Mouse (Mus musculus) midbrain, embryonic 11.5 days (tissue): Measurements from ENCODE around the gene Erg. TPM values are rescaled to one million over a fixed set of nuclear protein-coding genes. Genes with fewer than 3 reads are reported as not detected.

Experiments used
- ATAC-seq: fragments of 200-750 bp; cut with Nextera tagmentation; 2 replicates; pipeline ENCODE4 v1.8.0; 2017; ENCODE audit warnings: moderate TSS enrichment, moderate library complexity; ENCODE audit not compliant: low FRiP score
- DNase-seq: peaks from one replicate; pipeline ENCODE4 v3.0.0; 2015; ENCODE audit warnings: low spot score; ENCODE audit errors: missing footprints
- H3K27ac ChIP-seq: fragments of 300-500 bp; sonication (generic); 2 replicates; pipeline ENCODE4 v1.5.1; 2014; ENCODE audit warnings: low read depth, low read length
- H3K27me3 ChIP-seq: fragments of 300-500 bp; sonication (generic); 2 replicates; pipeline ENCODE4 v1.6.1; 2014; ENCODE audit warnings: mild to moderate bottlenecking, low read length, moderate library complexity, mixed read lengths; ENCODE audit not compliant: control insufficient read depth, insufficient read depth
- H3K36me3 ChIP-seq: fragments of 300-500 bp; sonication (generic); 2 replicates; pipeline ENCODE4 v1.6.1; 2014; ENCODE audit warnings: mild to moderate bottlenecking, low read length, moderate library complexity, mixed read lengths; ENCODE audit not compliant: control insufficient read depth, insufficient read depth
- H3K4me1 ChIP-seq: fragments of 300-500 bp; sonication (generic); 2 replicates; pipeline ENCODE4 v1.6.1; 2014; ENCODE audit warnings: low read length; ENCODE audit not compliant: control insufficient read depth, insufficient read depth
- H3K4me2 ChIP-seq: fragments of 300-500 bp; sonication (generic); 2 replicates; pipeline ENCODE4 v1.6.1; 2014; ENCODE audit warnings: mild to moderate bottlenecking, moderate library complexity
- H3K4me3 ChIP-seq: fragments of 300-500 bp; sonication (generic); 2 replicates; pipeline ENCODE4 v1.5.1; 2014; ENCODE audit warnings: low read depth, low read length
- H3K9ac ChIP-seq: fragments of 300-500 bp; sonication (generic); 2 replicates; pipeline ENCODE4 v1.6.1; 2014; ENCODE audit warnings: low read length
- H3K9me3 ChIP-seq: fragments of 300-500 bp; sonication (generic); 2 replicates; pipeline ENCODE4 v1.6.1; 2016; ENCODE audit warnings: low read length; ENCODE audit not compliant: control insufficient read depth
- WGBS: fragments of 180-500 bp; shearing (Covaris S2); extraction: QIAGEN DNeasy Blood & Tissue Kit; methylation state at CpG from one replicate; pipeline ENCODE4 v1.1.7; 2014; 5-methylcytosine and 5-hydroxymethylcytosine counted together
- polyA plus RNA-seq: library from polyadenylated mRNA; unstranded; fragments of >200 nt; fragmentation: Nextera tagmentation; extraction: Ambion mirVana; gene quantifications from 2 replicates; pipeline ENCODE4 v1.2.1, GENCODE M21; 2014

Erg gene
- polyA plus RNA-seq, 1 experiment from 2014 or later, result 1.1 TPM

- Histone ChIP-seq H3K27me3 (no peaks in the 10 kb centered on the region), H3K4me2 (no peak overlapping the region), H3K9me3 (no peaks in the 10 kb centered on the region), H3K27ac (no peak overlapping the region), H3K36me3 (no peaks in the 10 kb centered on the region), H3K4me3 (no peak overlapping the region), H3K4me1 (no peaks in the 10 kb centered on the region), H3K9ac (no peak overlapping the region)
- 67% methylated on average over 4 of the region's 4 CpGs for WGBS
- ATAC-seq, result no peak
- DNase-seq, result no peak
Measured at GRCm38 (mm10) chr16:95436051-95436450, 150.3 kb downstream of the Erg start.

GRCm38 (mm10) chr16:95434434-95434833, 152.0 kb downstream of the Erg start:
- no peaks in the 10 kb centered on the region for H3K4me1 ChIP-seq
- DNase-seq, result no peak
- WGBS, result 91% methylated on average over 8 of the region's 8 CpGs
- no peak overlapping the region for H3K4me2 ChIP-seq
- H3K27ac ChIP-seq, result no peak overlapping the region
- H3K36me3 ChIP-seq, result no peaks in the 10 kb centered on the region
- H3K27me3 ChIP-seq, result no peaks in the 10 kb centered on the region
- H3K9ac ChIP-seq, result no peak overlapping the region
- no peak for ATAC-seq
- H3K9me3 ChIP-seq, result no peaks in the 10 kb centered on the region
- no peak overlapping the region for H3K4me3 ChIP-seq

- H3K4me2 ChIP-seq, result no peak overlapping the region
- no peak overlapping the region for H3K4me3 ChIP-seq
- H3K27ac ChIP-seq, result no peak overlapping the region
- ATAC-seq (no peak), DNase-seq (no peak)
- 90% methylated on average over 2 of the region's 2 CpGs for whole genome bisulfite sequencing
- no peaks in the 10 kb centered on the region for H3K27me3 ChIP-seq
- H3K4me1 ChIP-seq, result no peaks in the 10 kb centered on the region
- H3K36me3 ChIP-seq, result no peaks in the 10 kb centered on the region
- no peaks in the 10 kb centered on the region for H3K9me3 ChIP-seq
- no peak overlapping the region for H3K9ac ChIP-seq
Measured at GRCm38 (mm10) chr16:95432540-95432971, 153.8 kb downstream of the Erg start.

- Histone ChIP-seq H3K4me3 (no peak overlapping the region), H3K4me2 (no peak overlapping the region), H3K4me1 (no peaks in the 10 kb centered on the region), H3K27me3 (no peaks in the 10 kb centered on the region), H3K9me3 (no peaks in the 10 kb centered on the region), H3K9ac (no peak overlapping the region), H3K27ac (no peak overlapping the region), H3K36me3 (no peaks in the 10 kb centered on the region)
- WGBS, result 91% methylated on average over 3 of the region's 3 CpGs
- ATAC-seq (no peak), DNase-seq (peak; percentile 51)
Measured at GRCm38 (mm10) chr16:95429851-95430250, 156.5 kb downstream of the Erg start.

GRCm38 (mm10) chr16:95428239-95428638, 158.2 kb downstream of the Erg start:
- ATAC-seq (no peak), DNase-seq (no peak)
- no peaks in the 10 kb centered on the region for H3K4me1 ChIP-seq
- H3K27ac ChIP-seq, result no peak overlapping the region
- H3K27me3 ChIP-seq, result no peaks in the 10 kb centered on the region
- 90% methylated on average over 5 of the region's 5 CpGs for WGBS
- no peak overlapping the region for H3K9ac ChIP-seq
- H3K4me2 ChIP-seq, result no peak overlapping the region
- H3K4me3 ChIP-seq, result no peak overlapping the region
- H3K36me3 ChIP-seq, result no peaks in the 10 kb centered on the region
- H3K9me3 ChIP-seq, result no peaks in the 10 kb centered on the region

GRCm38 (mm10) chr16:95427512-95427911, 158.9 kb downstream of the Erg start:
- H3K4me2 ChIP-seq, result no peak overlapping the region

GRCm38 (mm10) chr16:95422658-95423073, 163.7 kb downstream of the Erg start:
- H3K4me3 ChIP-seq, result no peak overlapping the region
- H3K36me3 ChIP-seq, result no peaks in the 10 kb centered on the region
- ATAC-seq (no peak), DNase-seq (peak; percentile 35)
- H3K27ac ChIP-seq, result no peak overlapping the region
- no peaks in the 10 kb centered on the region for H3K9me3 ChIP-seq
- no peak overlapping the region for H3K9ac ChIP-seq
- H3K4me1 ChIP-seq, result peaks cover 2% of the 10 kb centered on the region; the same call in 1 of the 2 replicates
- no peaks in the 10 kb centered on the region for H3K27me3 ChIP-seq
- no peak overlapping the region for H3K4me2 ChIP-seq
- 90% methylated on average over 5 of the region's 5 CpGs for WGBS

More at GRCm38 (mm10) chr16:95427512-95427911, 158.9 kb downstream of the Erg start:
- WGBS, result 93% methylated on average over 10 of the region's 10 CpGs
- Histone ChIP-seq H3K4me1 (no peaks in the 10 kb centered on the region), H3K4me3 (no peak overlapping the region), H3K9ac (no peak overlapping the region), H3K9me3 (no peaks in the 10 kb centered on the region), H3K36me3 (no peaks in the 10 kb centered on the region), H3K27ac (no peak overlapping the region), H3K27me3 (no peaks in the 10 kb centered on the region)
- ATAC-seq, result no peak
- DNase-seq, result peak; percentile 35

GRCm38 (mm10) chr16:95421235-95421886, 165.0 kb downstream of the Erg start:
- H3K36me3 ChIP-seq, result no peaks in the 10 kb centered on the region
- no peaks in the 10 kb centered on the region for H3K9me3 ChIP-seq
- H3K27me3 ChIP-seq, result no peaks in the 10 kb centered on the region
- H3K4me3 ChIP-seq, result no peak overlapping the region
- no peak overlapping the region for H3K9ac ChIP-seq
- peak; percentile 85 for DNase-seq
- peaks cover 2% of the 10 kb centered on the region; the same call in 1 of the 2 replicates for H3K4me1 ChIP-seq
- H3K4me2 ChIP-seq, result no peak overlapping the region
- 36% methylated on average over 7 of the region's 7 CpGs for WGBS
- peak; percentile 70 for ATAC-seq
- H3K27ac ChIP-seq, result no peak overlapping the region

GRCm38 (mm10) chr16:95415921-95416320, 170.5 kb downstream of the Erg start:
- DNase-seq, result no peak
- 90% methylated on average over 4 of the region's 4 CpGs for WGBS

More at GRCm38 (mm10) chr16:95415921-95416320, 170.5 kb downstream of the Erg start:
- Histone ChIP-seq H3K4me2 (no peak overlapping the region), H3K27me3 (no peaks in the 10 kb centered on the region), H3K9me3 (no peaks in the 10 kb centered on the region), H3K27ac (no peak overlapping the region), H3K4me3 (no peak overlapping the region), H3K9ac (no peak overlapping the region), H3K4me1 (no peaks in the 10 kb centered on the region), H3K36me3 (no peaks in the 10 kb centered on the region)
- ATAC-seq, result no peak
